Mouse (Mus musculus): Measurements from ENCODE around the gene Dkkl1. TPM values are rescaled to one million over a fixed set of nuclear protein-coding genes. Genes with fewer than 3 reads are reported as not detected.

The Dkkl1 gene
- polyA plus RNA-seq, 1 experiment: 0.08 TPM

DNA sequence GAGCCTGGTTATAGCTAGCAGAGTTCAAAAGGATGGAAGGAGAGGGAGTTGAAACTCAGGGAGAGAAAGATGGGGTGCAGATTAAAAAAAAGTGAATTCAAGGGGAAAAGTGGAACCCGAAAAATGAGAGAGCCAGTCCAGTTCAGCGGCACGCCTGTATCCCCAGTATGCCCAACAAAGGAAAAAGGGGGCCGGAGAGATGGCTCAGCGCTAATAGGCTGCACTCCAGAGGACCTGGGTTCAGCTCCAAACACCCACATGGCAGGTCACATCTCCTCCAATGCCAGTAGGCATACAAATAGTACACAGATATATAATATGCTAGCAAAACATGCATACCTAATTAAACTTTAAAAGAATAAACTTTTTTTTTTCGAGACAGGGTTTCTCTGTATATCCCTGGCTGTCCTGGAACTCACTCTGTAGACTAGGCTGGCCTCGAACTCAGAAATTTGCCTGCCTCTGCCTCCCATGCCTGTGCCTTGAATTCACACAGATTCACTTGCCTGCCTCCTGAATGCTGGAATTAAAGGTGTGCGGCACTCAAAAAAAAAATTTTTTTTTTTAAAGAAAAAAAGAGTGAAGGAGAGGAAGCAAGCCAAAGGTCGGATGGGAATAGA lies 48.8 kb downstream of the Dkkl1 start:
- Histone ChIP-seq H3K4me3 (no peak overlapping the region), H3K79me2 (ENCODE audit: control insufficient read depth, insufficient read depth) (no peaks in the 10 kb centered on the region), H3ac (ENCODE audit: control insufficient read depth, insufficient read length) (no peak overlapping the region), H3K4me2 (ENCODE audit: low read depth) (no peak overlapping the region), H3K36me3 (ENCODE audit: control insufficient read depth, insufficient read depth) (no peaks in the 10 kb centered on the region), H3K27me3 (ENCODE audit: control insufficient read depth, insufficient read depth, insufficient read length) (peaks cover 46% of the 10 kb centered on the region)
- TF ChIP-seq USF1 (IDR thresholded peaks at IDR 0.05; ENCODE audit: low read depth) (no peak), CEBPB (IDR thresholded peaks at IDR 0.05; ENCODE audit: insufficient read depth, poor library complexity, severe bottlenecking) (no peak), TCF3 (IDR thresholded peaks at IDR 0.05; ENCODE audit: insufficient read length, low read depth) (no peak), MAX (IDR thresholded peaks at IDR 0.05; ENCODE audit: low read depth) (no peak), MYOG (IDR thresholded peaks at IDR 0.05; ENCODE audit: control insufficient read depth in 1 of 3, insufficient read depth in 1 of 3, insufficient read length in 2 of 3, low read depth in 2 of 3) (no peak), POLR2A (IDR thresholded peaks at IDR 0.05; ENCODE audit: insufficient read length, low read depth) (no peak), E2F4 (IDR thresholded peaks at IDR 0.05; ENCODE audit: insufficient read depth) (no peak), REST (IDR thresholded peaks at IDR 0.05; ENCODE audit: insufficient read depth, insufficient read length) (no peak), SRF (IDR thresholded peaks at IDR 0.05; ENCODE audit: control insufficient read depth, insufficient read length, low read depth) (no peak), POLR2AphosphoS2 (IDR thresholded peaks at IDR 0.05; ENCODE audit: insufficient read length, low read depth) (no peak), MYOD1 (IDR thresholded peaks at IDR 0.05; ENCODE audit: control insufficient read depth in 1 of 3, insufficient read length in 2 of 3, low read depth in 2 of 3) (no peak), TCF12 (IDR thresholded peaks at IDR 0.05; ENCODE audit: insufficient read depth, poor library complexity, severe bottlenecking) (no peak)

DNA sequence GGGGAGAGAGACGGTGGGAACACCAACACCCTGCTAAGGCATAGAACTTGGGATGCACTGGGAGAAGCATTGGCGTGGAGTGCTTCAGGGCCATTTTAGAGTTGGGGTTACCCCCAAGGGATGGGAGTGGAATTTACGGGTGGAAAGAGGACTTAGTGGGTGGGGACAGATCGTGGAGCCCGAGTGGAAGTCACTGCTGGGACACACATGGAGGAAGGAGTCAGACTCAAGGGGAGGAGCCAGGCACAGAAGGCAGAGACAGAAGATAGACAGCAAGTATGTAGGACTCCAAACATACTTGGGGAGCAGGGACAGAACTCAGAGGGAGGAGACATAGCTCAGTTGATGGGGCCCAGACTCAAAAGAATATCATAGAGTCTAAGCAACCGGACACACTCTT lies 49.4 kb downstream of the Dkkl1 start:
- H3K4me3 ChIP-seq: no peak overlapping the region
- H3K4me2 ChIP-seq (ENCODE audit: low read depth): peak overlapping the region; percentile 70
- H3K36me3 ChIP-seq (ENCODE audit: control insufficient read depth, insufficient read depth): no peaks in the 10 kb centered on the region
- H3K27me3 ChIP-seq (ENCODE audit: control insufficient read depth, insufficient read depth, insufficient read length): peaks cover 40% of the 10 kb centered on the region
- H3K79me2 ChIP-seq (ENCODE audit: control insufficient read depth, insufficient read depth): no peaks in the 10 kb centered on the region
- TF ChIP-seq TCF3 (IDR thresholded peaks at IDR 0.05; ENCODE audit: insufficient read length, low read depth) (no peak), MYOG (IDR thresholded peaks at IDR 0.05; ENCODE audit: control insufficient read depth in 1 of 3, insufficient read depth in 1 of 3, insufficient read length in 2 of 3, low read depth in 2 of 3) (no peak), MAX (IDR thresholded peaks at IDR 0.05; ENCODE audit: low read depth) (no peak), CEBPB (IDR thresholded peaks at IDR 0.05; ENCODE audit: insufficient read depth, poor library complexity, severe bottlenecking) (no peak), REST (IDR thresholded peaks at IDR 0.05; ENCODE audit: insufficient read depth, insufficient read length) (no peak), MYOD1 (IDR thresholded peaks at IDR 0.05; ENCODE audit: control insufficient read depth in 1 of 3, insufficient read length in 2 of 3, low read depth in 2 of 3) (no peak), E2F4 (IDR thresholded peaks at IDR 0.05; ENCODE audit: insufficient read depth) (no peak), TCF12 (IDR thresholded peaks at IDR 0.05; ENCODE audit: insufficient read depth, poor library complexity, severe bottlenecking) (no peak), SRF (IDR thresholded peaks at IDR 0.05; ENCODE audit: control insufficient read depth, insufficient read length, low read depth) (no peak), USF1 (IDR thresholded peaks at IDR 0.05; ENCODE audit: low read depth) (no peak), POLR2A (IDR thresholded peaks at IDR 0.05; ENCODE audit: insufficient read length, low read depth) (no peak), POLR2AphosphoS2 (IDR thresholded peaks at IDR 0.05; ENCODE audit: insufficient read length, low read depth) (no peak)
- no peak overlapping the region for H3ac ChIP-seq (ENCODE audit: control insufficient read depth, insufficient read length)

DNA sequence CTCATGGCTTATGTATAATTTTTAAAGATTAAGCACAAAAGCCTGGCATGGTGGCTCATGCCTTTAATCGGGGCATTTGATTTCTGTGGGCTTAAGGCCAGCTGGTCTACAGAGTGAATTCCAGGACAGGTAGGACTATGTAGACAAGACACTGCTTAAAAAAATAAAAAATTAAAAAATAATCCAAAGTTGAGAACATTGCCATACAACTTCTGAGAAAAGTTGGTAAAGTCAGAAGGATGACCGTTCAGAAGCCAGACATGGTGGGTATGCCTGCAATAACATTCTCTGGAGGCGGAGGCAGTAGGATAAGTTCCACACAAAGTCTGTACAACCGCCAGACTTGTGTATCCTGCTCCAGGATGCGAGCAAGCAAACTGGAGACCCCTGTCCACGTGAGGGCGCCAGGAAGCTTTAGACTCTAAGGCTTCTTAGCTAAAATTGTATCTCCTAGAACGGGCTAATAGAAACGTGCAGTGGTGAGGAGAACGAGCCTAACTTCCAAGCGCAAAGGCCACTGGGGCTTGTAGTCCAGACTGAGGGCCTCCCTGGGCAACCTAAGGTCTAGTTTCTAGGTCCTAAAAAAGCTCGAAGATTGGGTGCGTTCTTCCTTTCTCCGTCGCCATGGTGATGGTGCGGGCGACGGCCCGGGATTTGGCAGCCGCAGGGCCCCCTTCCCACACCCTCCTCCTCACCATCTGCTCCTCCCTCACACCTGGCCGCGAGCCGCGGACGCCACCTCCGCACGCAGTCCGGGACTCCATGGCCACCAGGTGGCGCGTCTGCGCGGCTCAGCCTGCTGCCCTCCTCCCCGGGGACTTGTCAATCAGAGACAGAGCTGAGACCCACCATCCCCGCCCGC lies 50.1 kb downstream of the Dkkl1 start:
- Histone ChIP-seq H3K4me3 (no peak overlapping the region), H3K79me2 (ENCODE audit: control insufficient read depth, insufficient read depth) (no peaks in the 10 kb centered on the region), H3K27me3 (ENCODE audit: control insufficient read depth, insufficient read depth, insufficient read length) (peaks cover 33% of the 10 kb centered on the region), H3ac (ENCODE audit: control insufficient read depth, insufficient read length) (no peak overlapping the region), H3K36me3 (ENCODE audit: control insufficient read depth, insufficient read depth) (no peaks in the 10 kb centered on the region), H3K4me2 (ENCODE audit: low read depth) (peak overlapping the region; percentile 70)
- TF ChIP-seq POLR2A (IDR thresholded peaks at IDR 0.05; ENCODE audit: insufficient read length, low read depth): no peak
- TF ChIP-seq CEBPB (IDR thresholded peaks at IDR 0.05; ENCODE audit: insufficient read depth, poor library complexity, severe bottlenecking): no peak
- peak in 2 of 3 experiments; percentile 62 to 68 for TF ChIP-seq MYOG (IDR thresholded peaks at IDR 0.05; ENCODE audit: control insufficient read depth in 1 of 3, insufficient read depth in 1 of 3, insufficient read length in 2 of 3, low read depth in 2 of 3)
- no peak for TF ChIP-seq TCF3 (IDR thresholded peaks at IDR 0.05; ENCODE audit: insufficient read length, low read depth)
- TF ChIP-seq E2F4 (IDR thresholded peaks at IDR 0.05; ENCODE audit: insufficient read depth): no peak
- no peak for TF ChIP-seq POLR2AphosphoS2 (IDR thresholded peaks at IDR 0.05; ENCODE audit: insufficient read length, low read depth)
- TF ChIP-seq TCF12 (IDR thresholded peaks at IDR 0.05; ENCODE audit: insufficient read depth, poor library complexity, severe bottlenecking): no peak
- no peak for TF ChIP-seq MAX (IDR thresholded peaks at IDR 0.05; ENCODE audit: low read depth)
- peak in 2 of 3 experiments; percentile 46 to 75 for TF ChIP-seq MYOD1 (IDR thresholded peaks at IDR 0.05; ENCODE audit: control insufficient read depth in 1 of 3, insufficient read length in 2 of 3, low read depth in 2 of 3)
- TF ChIP-seq SRF (IDR thresholded peaks at IDR 0.05; ENCODE audit: control insufficient read depth, insufficient read length, low read depth): no peak
- TF ChIP-seq USF1 (IDR thresholded peaks at IDR 0.05; ENCODE audit: low read depth): no peak
- TF ChIP-seq REST (IDR thresholded peaks at IDR 0.05; ENCODE audit: insufficient read depth, insufficient read length): no peak

- Histone ChIP-seq H3K4me2 (ENCODE audit: low read depth) (no peak overlapping the region), H3K36me3 (ENCODE audit: control insufficient read depth, insufficient read depth) (no peaks in the 10 kb centered on the region), H3K4me3 (no peak overlapping the region), H3K27me3 (ENCODE audit: control insufficient read depth, insufficient read depth, insufficient read length) (peaks cover 25% of the 10 kb centered on the region), H3K79me2 (ENCODE audit: control insufficient read depth, insufficient read depth) (no peaks in the 10 kb centered on the region), H3ac (ENCODE audit: control insufficient read depth, insufficient read length) (no peak overlapping the region)
- TF ChIP-seq TCF3 (IDR thresholded peaks at IDR 0.05; ENCODE audit: insufficient read length, low read depth) (no peak), MYOG (IDR thresholded peaks at IDR 0.05; ENCODE audit: control insufficient read depth in 1 of 3, insufficient read depth in 1 of 3, insufficient read length in 2 of 3, low read depth in 2 of 3) (no peak), REST (IDR thresholded peaks at IDR 0.05; ENCODE audit: insufficient read depth, insufficient read length) (no peak), CEBPB (IDR thresholded peaks at IDR 0.05; ENCODE audit: insufficient read depth, poor library complexity, severe bottlenecking) (no peak), POLR2A (IDR thresholded peaks at IDR 0.05; ENCODE audit: insufficient read length, low read depth) (no peak), POLR2AphosphoS2 (IDR thresholded peaks at IDR 0.05; ENCODE audit: insufficient read length, low read depth) (no peak), USF1 (IDR thresholded peaks at IDR 0.05; ENCODE audit: low read depth) (no peak), E2F4 (IDR thresholded peaks at IDR 0.05; ENCODE audit: insufficient read depth) (no peak), TCF12 (IDR thresholded peaks at IDR 0.05; ENCODE audit: insufficient read depth, poor library complexity, severe bottlenecking) (no peak), MAX (IDR thresholded peaks at IDR 0.05; ENCODE audit: low read depth) (no peak), MYOD1 (IDR thresholded peaks at IDR 0.05; ENCODE audit: control insufficient read depth in 1 of 3, insufficient read length in 2 of 3, low read depth in 2 of 3) (no peak), SRF (IDR thresholded peaks at IDR 0.05; ENCODE audit: control insufficient read depth, insufficient read length, low read depth) (no peak)
Measured at GRCm38 (mm10) chr7:45160866-45161265, 51.1 kb downstream of the Dkkl1 start.
